Mouse (Mus musculus) neural tube, embryonic 15.5 days (tissue): Measurements from ENCODE around the gene Abca5. TPM values are rescaled to one million over a fixed set of nuclear protein-coding genes. Genes with fewer than 3 reads are reported as not detected.

Source experiments
- ATAC-seq: fragments of 200-750 bp; cut with Nextera tagmentation; 2 replicates; pipeline ENCODE4 v1.8.0; 2017; ENCODE audit warnings: mild to moderate bottlenecking, moderate TSS enrichment, moderate library complexity; ENCODE audit not compliant: low FRiP score
- H3K27ac ChIP-seq: fragments of 300-500 bp; sonication (generic); replicated peaks from 2 replicates; pipeline ENCODE4 v1.5.1; 2015; ENCODE audit warnings: mild to moderate bottlenecking, inconsistent platforms
- H3K27me3 ChIP-seq: fragments of 300-500 bp; sonication (generic); replicated peaks from 2 replicates; pipeline ENCODE4 v1.6.1; 2015; ENCODE audit warnings: inconsistent platforms
- H3K36me3 ChIP-seq: fragments of 300-500 bp; sonication (generic); 2 replicates; pipeline ENCODE4 v1.6.1; 2015; ENCODE audit warnings: inconsistent platforms
- H3K4me1 ChIP-seq: fragments of 300-500 bp; sonication (generic); 2 replicates; pipeline ENCODE4 v1.6.1; 2015; ENCODE audit warnings: inconsistent platforms
- H3K4me2 ChIP-seq: fragments of 300-500 bp; sonication (generic); 2 replicates; pipeline ENCODE4 v1.6.1; 2015; ENCODE audit warnings: inconsistent platforms, mild to moderate bottlenecking, moderate library complexity
- H3K4me3 ChIP-seq: fragments of 300-500 bp; sonication (generic); replicated peaks from 2 replicates; pipeline ENCODE4 v1.5.1; 2015; ENCODE audit warnings: mild to moderate bottlenecking, inconsistent platforms
- H3K9ac ChIP-seq: fragments of 300-500 bp; sonication (generic); replicated peaks from 2 replicates; pipeline ENCODE4 v1.6.1; 2015; ENCODE audit warnings: mild to moderate bottlenecking, inconsistent platforms
- H3K9me3 ChIP-seq: fragments of 300-500 bp; sonication (generic); replicated peaks from 2 replicates; pipeline ENCODE4 v1.6.1; 2016; ENCODE audit warnings: inconsistent platforms
- WGBS: fragments of 180-500 bp; shearing (Covaris S2); methylation state at CpG from one replicate; pipeline ENCODE4 v1.1.7; 2015; ENCODE audit warnings: mixed read lengths; 5-methylcytosine and 5-hydroxymethylcytosine counted together
- polyA plus RNA-seq: library from polyadenylated mRNA; unstranded; fragments of >200 nt; fragmentation: Nextera tagmentation; extraction: Ambion mirVana; gene quantifications from 2 replicates; pipeline ENCODE4 v1.2.1, GENCODE M21; 2015

The Abca5 gene
- polyA plus RNA-seq, 1 experiment from 2014 or later: 10.6 TPM

GRCm38 (mm10) chr11:110290586-110290985 is 46.9 kb downstream of the Abca5 start:
- WGBS: 83% methylated on average over 2 of the region's 2 CpGs
- Histone ChIP-seq H3K36me3 (peaks cover 52% of the 10 kb centered on the region), H3K4me2 (no peak overlapping the region), H3K4me3 (no peak overlapping the region), H3K4me1 (no peaks in the 10 kb centered on the region), H3K9ac (no peak overlapping the region), H3K9me3 (no peaks in the 10 kb centered on the region), H3K27me3 (no peaks in the 10 kb centered on the region), H3K27ac (no peak overlapping the region)
- no peak for ATAC-seq

GRCm38 (mm10) chr11:110288423-110288822 is 49.1 kb downstream of the Abca5 start:
- no peaks in the 10 kb centered on the region for H3K4me1 ChIP-seq
- H3K4me2 ChIP-seq: no peak overlapping the region
- no peaks in the 10 kb centered on the region for H3K9me3 ChIP-seq
- no peak overlapping the region for H3K4me3 ChIP-seq
- H3K27ac ChIP-seq: no peak overlapping the region
- no peak for ATAC-seq
- no peak overlapping the region for H3K9ac ChIP-seq
- peaks cover 44% of the 10 kb centered on the region for H3K36me3 ChIP-seq
- 82% methylated on average over 3 of the region's 3 CpGs for WGBS
- no peaks in the 10 kb centered on the region for H3K27me3 ChIP-seq

- Histone ChIP-seq H3K36me3 (peaks cover 45% of the 10 kb centered on the region), H3K9me3 (no peaks in the 10 kb centered on the region), H3K4me3 (no peak overlapping the region), H3K27me3 (no peaks in the 10 kb centered on the region), H3K4me1 (no peaks in the 10 kb centered on the region), H3K27ac (no peak overlapping the region), H3K4me2 (no peak overlapping the region), H3K9ac (no peak overlapping the region)
- ATAC-seq: no peak
- 69% methylated on average over 9 of the region's 9 CpGs for WGBS
These were observed 49.8 kb downstream of the Abca5 start for GRCm38 (mm10) chr11:110287694-110288093.

GRCm38 (mm10) chr11:110286331-110286730 is 51.2 kb downstream of the Abca5 start:
- ATAC-seq: no peak
- no peaks in the 10 kb centered on the region for H3K27me3 ChIP-seq
- no peaks in the 10 kb centered on the region for H3K9me3 ChIP-seq
- no peak overlapping the region for H3K4me2 ChIP-seq
- H3K36me3 ChIP-seq: peaks cover 32% of the 10 kb centered on the region
- WGBS: 83% methylated on average over 3 of the region's 3 CpGs
- H3K4me3 ChIP-seq: no peak overlapping the region
- no peaks in the 10 kb centered on the region for H3K4me1 ChIP-seq
- no peak overlapping the region for H3K27ac ChIP-seq
- no peak overlapping the region for H3K9ac ChIP-seq

GRCm38 (mm10) chr11:110284849-110285248 is 52.7 kb downstream of the Abca5 start:
- H3K4me3 ChIP-seq: no peak overlapping the region
- 66% methylated on average over 10 of the region's 10 CpGs for WGBS
- H3K4me1 ChIP-seq: no peaks in the 10 kb centered on the region
- no peak overlapping the region for H3K27ac ChIP-seq
- H3K27me3 ChIP-seq: no peaks in the 10 kb centered on the region
- H3K36me3 ChIP-seq: peaks cover 24% of the 10 kb centered on the region
- ATAC-seq: no peak
- H3K9ac ChIP-seq: no peak overlapping the region
- no peak overlapping the region for H3K4me2 ChIP-seq
- no peaks in the 10 kb centered on the region for H3K9me3 ChIP-seq

GRCm38 (mm10) chr11:110284185-110284787 is 53.2 kb downstream of the Abca5 start:
- no peak overlapping the region for H3K4me2 ChIP-seq
- no peaks in the 10 kb centered on the region for H3K4me1 ChIP-seq
- H3K36me3 ChIP-seq: peaks cover 24% of the 10 kb centered on the region
- 92% methylated on average over 9 of the region's 9 CpGs for WGBS
- no peaks in the 10 kb centered on the region for H3K9me3 ChIP-seq
- no peaks in the 10 kb centered on the region for H3K27me3 ChIP-seq
- no peak overlapping the region for H3K27ac ChIP-seq
- no peak overlapping the region for H3K4me3 ChIP-seq
- no peak for ATAC-seq
- no peak overlapping the region for H3K9ac ChIP-seq

GRCm38 (mm10) chr11:110274794-110275193 is 62.7 kb downstream of the Abca5 start:
- WGBS: 68% methylated on average over 3 of the region's 3 CpGs
- Histone ChIP-seq H3K9ac (no peak overlapping the region), H3K4me2 (no peak overlapping the region), H3K36me3 (peaks cover 12% of the 10 kb centered on the region), H3K4me3 (no peak overlapping the region), H3K4me1 (no peaks in the 10 kb centered on the region), H3K27me3 (no peaks in the 10 kb centered on the region), H3K27ac (no peak overlapping the region), H3K9me3 (no peaks in the 10 kb centered on the region)
- ATAC-seq: no peak

GRCm38 (mm10) chr11:110271745-110272144 is 65.8 kb downstream of the Abca5 start:
- Histone ChIP-seq H3K9ac (no peak overlapping the region), H3K9me3 (no peaks in the 10 kb centered on the region), H3K27me3 (no peaks in the 10 kb centered on the region), H3K27ac (no peak overlapping the region), H3K36me3 (peaks cover 9% of the 10 kb centered on the region), H3K4me3 (no peak overlapping the region), H3K4me2 (no peak overlapping the region), H3K4me1 (no peaks in the 10 kb centered on the region)
- ATAC-seq: no peak
- 4% methylated on average over 5 of the region's 5 CpGs for WGBS

GRCm38 (mm10) chr11:110268244-110268844 is 69.2 kb downstream of the Abca5 start:
- peak; percentile 38; the same call in 1 of the 2 replicates for ATAC-seq
- Histone ChIP-seq H3K4me1 (no peaks in the 10 kb centered on the region), H3K9me3 (no peaks in the 10 kb centered on the region), H3K4me3 (no peak overlapping the region), H3K36me3 (no peaks in the 10 kb centered on the region), H3K27me3 (no peaks in the 10 kb centered on the region), H3K9ac (no peak overlapping the region), H3K4me2 (no peak overlapping the region), H3K27ac (no peak overlapping the region)
- WGBS: 41% methylated on average over 8 of the region's 8 CpGs

GRCm38 (mm10) chr11:110267232-110267631 is 70.3 kb downstream of the Abca5 start:
- Histone ChIP-seq H3K36me3 (no peaks in the 10 kb centered on the region), H3K4me1 (no peaks in the 10 kb centered on the region), H3K4me2 (no peak overlapping the region), H3K27me3 (no peaks in the 10 kb centered on the region), H3K9ac (no peak overlapping the region), H3K27ac (no peak overlapping the region), H3K9me3 (no peaks in the 10 kb centered on the region), H3K4me3 (no peak overlapping the region)
- WGBS: 96% methylated on average over 6 of the region's 6 CpGs
- no peak for ATAC-seq

GRCm38 (mm10) chr11:110266757-110267156 is 70.8 kb downstream of the Abca5 start:
- WGBS: 88% methylated on average over 11 of the region's 11 CpGs
- no peak for ATAC-seq

GRCm38 (mm10) chr11:110261867-110262266 is 75.6 kb downstream of the Abca5 start:
- Histone ChIP-seq H3K4me1 (no peaks in the 10 kb centered on the region), H3K27ac (no peak overlapping the region), H3K4me3 (no peak overlapping the region), H3K9me3 (peaks cover 7% of the 10 kb centered on the region; the same call in 1 of the 2 replicates), H3K9ac (no peak overlapping the region), H3K36me3 (no peaks in the 10 kb centered on the region), H3K4me2 (no peak overlapping the region), H3K27me3 (no peaks in the 10 kb centered on the region)
- 87% methylated on average over 3 of the region's 3 CpGs for WGBS
- ATAC-seq: no peak

More at GRCm38 (mm10) chr11:110266757-110267156, 70.8 kb downstream of the Abca5 start:
- no peak overlapping the region for H3K4me3 ChIP-seq
- H3K9ac ChIP-seq: no peak overlapping the region
- no peaks in the 10 kb centered on the region for H3K36me3 ChIP-seq
- H3K4me1 ChIP-seq: no peaks in the 10 kb centered on the region
- no peaks in the 10 kb centered on the region for H3K27me3 ChIP-seq
- H3K9me3 ChIP-seq: no peaks in the 10 kb centered on the region
- H3K27ac ChIP-seq: no peak overlapping the region
- H3K4me2 ChIP-seq: no peak overlapping the region
